Mouse (Mus musculus): ENCODE data around the gene Tbc1d8.

Gene Tbc1d8

DNA sequence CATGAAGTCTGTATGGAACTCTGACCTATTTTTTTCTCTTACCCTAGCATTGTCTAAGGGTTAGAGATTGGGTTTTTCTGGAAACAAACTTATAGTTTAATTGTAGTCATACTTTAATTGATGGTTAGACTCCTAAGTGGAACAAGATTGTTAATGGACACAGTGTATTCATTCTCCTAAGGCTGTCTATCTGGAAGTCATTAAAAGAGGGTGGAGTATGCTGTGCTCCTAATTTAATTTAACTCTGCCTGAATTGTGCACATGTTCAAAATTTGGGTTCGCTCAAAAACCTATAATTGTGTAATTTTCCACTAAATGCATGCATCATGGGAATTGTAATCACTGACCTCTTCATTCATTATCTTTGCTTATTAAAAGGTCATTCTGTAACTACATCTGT, 113.0 kb downstream of the Tbc1d8 start:
- DNase-seq (ENCODE audit: low spot score in 2 of 2), result no peak

DNA sequence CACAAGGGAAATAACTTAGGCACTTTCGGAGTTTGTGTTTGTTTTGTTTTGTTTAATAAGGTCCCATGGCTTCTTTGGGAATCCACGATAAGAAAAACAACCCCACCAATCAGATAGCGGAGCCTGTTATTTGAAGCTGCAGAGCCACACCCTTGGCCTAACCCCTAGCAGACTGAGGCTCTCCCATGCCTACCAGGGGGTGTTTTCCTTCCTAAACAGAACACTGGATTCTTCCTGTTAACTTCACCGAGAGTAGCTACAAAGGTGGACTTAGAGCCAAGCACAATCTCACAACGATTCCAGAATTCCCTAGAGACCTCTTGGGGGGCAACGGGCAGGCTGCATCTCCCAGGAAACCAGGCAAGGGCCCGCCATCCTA, 116.1 kb downstream of the Tbc1d8 start:
- DNase-seq (ENCODE audit: low spot score in 2 of 2), result no peak

DNA sequence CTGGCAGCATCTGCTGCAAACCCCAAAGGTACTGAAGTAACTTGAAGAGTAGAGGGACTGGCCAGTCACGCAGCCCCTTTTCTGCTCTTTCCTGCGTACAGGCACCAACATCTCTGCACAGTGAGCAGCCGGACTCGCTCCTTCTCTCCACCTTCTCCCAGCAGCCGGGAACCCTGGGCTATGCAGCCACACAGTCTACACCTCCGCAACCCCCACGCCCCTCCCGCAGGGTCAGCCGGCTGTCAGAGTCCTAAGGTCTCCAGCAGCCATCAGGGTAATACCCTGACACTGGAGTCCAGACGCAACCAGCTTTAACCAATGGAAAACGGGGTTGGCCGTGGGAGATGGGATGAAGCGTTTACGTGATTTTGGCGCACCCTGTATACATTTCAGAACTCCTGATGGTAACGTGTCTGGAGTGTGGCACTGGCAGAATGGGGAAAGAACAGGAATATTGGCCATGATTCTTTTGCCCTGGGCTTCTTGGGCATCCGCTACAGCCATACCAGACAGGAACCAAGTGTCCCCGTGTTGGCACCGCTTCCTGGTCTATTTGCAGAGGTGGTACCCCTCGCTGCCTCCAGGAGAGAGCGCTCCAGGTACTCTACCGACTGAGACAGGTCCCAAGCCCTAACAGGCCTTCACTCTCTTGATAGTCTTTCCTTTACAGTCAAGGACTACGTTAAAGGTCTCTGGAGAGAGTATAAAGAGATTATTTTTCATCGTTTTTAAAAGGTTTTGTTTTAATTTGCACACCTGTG, 116.6 kb downstream of the Tbc1d8 start:
- no peak for DNase-seq (ENCODE audit: low spot score in 2 of 2)

DNA sequence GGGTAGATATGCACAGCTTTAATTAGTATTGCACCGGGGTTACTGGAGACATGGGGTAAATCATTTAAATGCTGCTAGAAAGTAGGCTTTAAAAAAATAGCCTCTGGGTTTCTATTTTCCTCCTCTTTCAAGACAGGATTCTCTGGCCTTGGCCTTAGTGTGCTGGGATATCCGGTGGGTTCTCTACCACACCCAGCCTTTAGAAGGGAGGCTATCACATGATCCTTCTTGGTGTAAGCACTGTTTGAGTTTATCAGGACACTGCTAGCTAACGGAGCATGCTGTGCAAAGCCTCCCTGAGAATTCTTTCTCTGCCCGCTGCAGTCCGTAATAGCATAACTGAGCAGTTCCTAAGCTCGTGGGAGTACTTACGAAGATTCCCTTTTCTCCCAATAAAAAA, 129.1 kb downstream of the Tbc1d8 start:
- no peak for DNase-seq (ENCODE audit: low spot score in 2 of 2)

DNA sequence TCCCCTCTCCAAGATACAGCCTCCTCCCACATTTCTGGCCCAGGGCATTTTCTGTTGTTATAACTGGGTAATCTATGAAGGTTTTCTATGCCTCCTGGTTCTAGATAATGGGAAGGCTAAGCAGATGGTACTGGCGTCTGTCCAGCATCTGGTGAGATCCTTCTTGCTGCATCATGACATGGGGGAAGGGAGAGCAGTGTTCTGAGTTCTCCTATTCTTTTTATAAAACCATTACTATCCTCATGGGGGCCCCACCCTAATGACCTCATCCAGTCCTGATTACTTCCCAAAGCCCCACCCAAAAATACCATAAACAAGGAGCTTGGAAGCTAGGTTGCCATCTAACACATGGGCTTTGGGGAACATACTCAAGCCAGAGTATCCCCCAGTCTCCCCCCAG, 129.6 kb downstream of the Tbc1d8 start:
- DNase-seq (ENCODE audit: low spot score in 2 of 2), result peak in 1 of 2 experiments; percentile 28

DNA sequence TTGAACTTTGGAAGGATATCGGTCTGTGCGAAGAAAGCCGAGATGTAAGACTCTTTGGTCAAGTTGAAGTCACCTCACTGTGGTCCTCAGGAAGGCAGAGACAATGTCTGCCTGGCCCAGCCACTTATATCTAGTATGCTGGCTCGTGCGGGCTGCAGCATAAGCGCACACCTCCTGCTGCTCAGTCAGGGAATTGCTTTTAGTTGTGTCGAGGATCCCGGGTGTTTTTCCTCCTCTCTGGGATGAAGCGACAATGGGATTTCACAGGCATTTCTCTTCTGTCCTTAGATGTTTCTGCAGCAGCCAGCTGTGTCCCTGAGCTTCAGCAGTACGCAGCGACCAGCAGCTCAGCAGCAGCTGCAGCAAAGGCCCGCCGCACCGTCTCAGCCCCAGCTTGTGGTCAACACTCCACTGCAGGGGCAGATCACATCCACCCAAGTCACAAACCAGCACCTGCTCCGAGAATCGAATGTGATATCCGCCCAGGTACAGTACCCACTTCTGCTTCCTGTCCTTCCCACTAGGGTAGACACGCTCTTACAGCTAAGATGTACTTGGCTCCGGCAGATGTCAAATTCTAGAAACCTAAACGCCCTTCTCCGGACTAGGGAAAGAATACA, 133.5 kb downstream of the Tbc1d8 start:
- no peak for DNase-seq (ENCODE audit: low spot score in 2 of 2)

DNA sequence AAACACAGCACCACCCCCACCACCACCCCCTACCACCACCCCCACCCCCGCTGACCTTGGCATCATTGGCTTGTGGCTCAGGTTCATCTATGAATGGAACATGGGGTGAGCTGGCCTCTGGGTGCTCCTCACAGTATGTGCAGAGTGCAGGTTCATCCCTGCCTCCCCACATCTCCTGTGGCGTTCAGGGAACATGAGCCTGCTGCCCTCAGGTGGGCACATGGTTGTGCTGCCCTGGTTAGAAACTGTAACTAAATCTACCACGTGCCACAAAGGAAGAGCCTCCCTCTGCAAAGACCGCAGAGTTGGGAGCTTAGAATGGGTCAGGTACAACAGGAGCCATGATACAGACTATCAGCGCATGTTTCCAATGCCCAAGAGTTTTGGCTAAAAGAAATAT, 135.3 kb downstream of the Tbc1d8 start:
- no peak for DNase-seq (ENCODE audit: low spot score in 2 of 2)

DNA sequence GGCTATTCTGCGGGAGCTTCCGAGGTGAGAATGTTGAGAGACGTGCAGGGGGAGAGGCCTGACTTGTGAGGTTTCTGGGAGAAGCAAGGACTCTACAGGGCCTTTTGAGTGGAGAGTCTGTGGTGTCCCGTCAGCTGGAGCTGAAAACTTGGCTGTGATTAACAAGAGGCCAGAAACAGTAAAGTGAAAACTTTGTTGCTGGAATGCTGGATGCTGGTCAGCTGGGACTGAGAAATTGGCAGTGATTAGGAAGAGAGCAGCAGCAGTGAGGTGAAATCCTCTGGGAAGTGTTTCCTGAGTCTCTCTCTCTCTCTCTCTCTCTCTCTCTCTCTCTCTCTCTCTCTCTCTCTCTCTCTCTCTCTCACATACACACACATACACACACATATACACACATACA, 136.7 kb downstream of the Tbc1d8 start:
- no peak for DNase-seq (ENCODE audit: low spot score in 2 of 2)

DNA sequence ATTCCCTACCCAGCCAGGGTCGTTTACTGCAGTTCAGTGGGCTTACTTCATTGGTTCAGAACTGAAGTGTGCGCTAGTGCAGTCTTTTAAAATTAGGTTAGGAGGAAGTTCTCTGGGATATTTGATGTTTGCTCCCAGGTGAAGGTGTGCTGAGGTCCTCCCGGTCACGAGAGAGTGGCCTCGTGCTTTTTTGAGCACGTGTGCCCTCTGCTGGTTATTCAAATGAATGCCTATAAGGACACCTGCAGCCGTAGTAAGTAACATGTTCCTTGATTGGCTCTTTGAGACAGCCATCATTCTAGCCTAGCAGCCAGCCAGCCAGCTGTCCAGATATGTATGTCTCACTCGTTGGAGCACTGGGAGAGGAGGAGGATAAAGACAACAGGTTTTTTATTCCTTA, 137.9 kb downstream of the Tbc1d8 start:
- DNase-seq (ENCODE audit: low spot score in 2 of 2), result peak in 1 of 2 experiments; percentile 45

DNA sequence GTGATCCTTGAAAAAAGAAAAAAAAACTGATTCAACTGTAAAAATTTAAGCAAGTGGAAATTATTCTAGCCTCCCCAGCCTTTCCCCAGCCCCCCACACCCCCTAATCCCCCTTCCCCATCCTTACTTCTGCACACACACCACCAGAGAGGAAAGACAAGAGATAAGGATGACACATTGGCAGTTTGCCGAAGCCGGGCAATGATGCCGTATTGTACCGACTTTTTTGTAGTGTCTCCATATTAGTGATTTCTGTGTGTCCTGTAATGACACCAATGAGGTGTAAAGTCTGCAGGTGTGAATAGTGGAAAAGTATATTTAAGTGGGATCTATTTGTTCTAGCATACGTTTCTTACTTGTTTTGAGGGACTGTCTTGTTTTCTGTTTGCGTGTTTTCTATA, 138.4 kb downstream of the Tbc1d8 start:
- no peak for DNase-seq (ENCODE audit: low spot score in 2 of 2)

DNA sequence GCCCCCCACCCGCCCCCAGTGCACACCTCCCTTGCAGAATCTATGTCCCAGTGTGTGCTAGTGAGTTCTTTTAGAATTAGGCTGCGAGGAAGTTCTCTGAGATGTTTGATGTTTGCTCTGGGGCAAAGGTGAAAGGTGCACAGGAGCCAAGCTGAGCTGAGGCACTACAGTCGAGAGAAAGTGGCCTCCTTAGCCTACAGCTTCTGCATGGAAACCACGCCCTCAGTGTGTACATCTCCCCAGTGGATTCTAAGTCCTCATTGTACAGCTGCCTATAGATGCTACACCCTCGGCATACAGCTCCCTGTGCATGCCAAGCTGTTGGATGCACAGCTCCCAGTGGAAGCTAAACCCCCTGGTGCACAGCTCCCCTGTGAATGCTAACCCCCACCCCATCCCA, 139.1 kb downstream of the Tbc1d8 start:
- DNase-seq (ENCODE audit: low spot score in 2 of 2), result no peak

DNA sequence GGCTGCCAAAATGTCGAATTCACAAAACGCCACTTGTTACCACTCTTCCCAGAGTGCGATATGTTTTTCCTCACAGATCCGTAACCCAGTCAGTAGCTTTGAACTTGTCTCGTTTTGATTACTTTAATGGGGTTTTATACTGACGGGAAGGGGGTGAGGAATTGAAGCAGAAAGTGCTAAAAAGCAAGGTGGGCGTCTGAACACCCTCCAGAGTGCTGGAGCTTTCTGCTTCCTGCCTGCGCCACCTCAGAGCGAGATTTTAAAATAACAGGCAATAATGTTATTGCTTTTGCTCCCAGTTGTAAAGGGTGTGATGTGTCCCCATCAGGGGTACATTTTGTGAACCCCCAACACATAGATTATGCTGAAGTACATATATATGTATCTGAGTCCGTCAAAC, 139.7 kb downstream of the Tbc1d8 start:
- DNase-seq (ENCODE audit: low spot score in 2 of 2), result no peak

DNA sequence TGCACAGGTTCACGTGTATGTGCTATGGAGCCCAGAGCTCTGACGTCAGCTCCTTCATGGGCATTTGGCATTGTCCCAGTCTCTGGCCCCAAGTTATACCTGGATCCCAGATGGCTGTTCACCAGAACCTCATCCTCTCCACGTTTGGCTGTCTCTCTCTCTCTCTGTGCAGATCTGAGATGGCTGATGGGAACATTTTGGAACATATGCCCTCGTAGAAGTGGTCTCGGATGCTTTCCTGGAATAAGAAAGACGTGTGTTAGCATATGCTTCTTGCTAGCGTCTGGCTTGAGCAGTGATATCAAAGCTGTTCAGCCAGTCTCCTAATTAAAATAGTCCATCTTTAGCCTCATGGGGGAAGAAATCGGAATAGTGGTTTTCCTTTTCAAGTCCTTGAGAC, 141.8 kb downstream of the Tbc1d8 start:
- no peak for DNase-seq (ENCODE audit: low spot score in 2 of 2)

DNA sequence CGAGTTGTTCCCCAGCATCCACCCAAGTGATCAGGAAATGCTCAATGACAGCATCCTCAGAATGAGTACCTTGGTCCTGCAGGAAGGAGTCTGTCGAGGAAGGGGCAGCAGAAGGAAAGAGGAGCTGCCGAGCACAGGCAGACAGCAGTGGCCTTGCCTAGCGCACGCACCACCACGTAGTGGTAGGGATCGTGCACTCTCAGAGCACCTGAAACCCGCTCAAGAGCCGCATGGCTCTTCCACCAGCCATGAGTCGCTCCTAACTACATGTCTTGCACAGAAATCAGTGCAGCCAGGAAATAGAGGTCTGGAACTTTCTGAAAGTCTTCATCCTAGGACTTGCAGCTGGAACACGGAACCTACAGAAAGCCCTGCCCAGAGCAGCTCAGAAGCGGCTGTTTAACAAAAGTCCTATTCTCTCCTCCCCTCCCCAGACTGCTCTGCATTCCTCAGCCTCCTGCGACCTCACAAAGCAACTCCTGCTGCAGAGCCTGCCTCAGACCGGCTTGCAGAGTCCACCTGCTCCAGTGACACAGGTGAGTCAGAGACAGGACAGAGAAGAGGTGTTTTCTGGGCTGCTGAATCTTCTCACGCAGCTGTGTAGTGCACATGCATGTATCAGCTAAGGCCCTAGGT, 142.9 kb downstream of the Tbc1d8 start:
- DNase-seq (ENCODE audit: low spot score in 2 of 2), result no peak

DNA sequence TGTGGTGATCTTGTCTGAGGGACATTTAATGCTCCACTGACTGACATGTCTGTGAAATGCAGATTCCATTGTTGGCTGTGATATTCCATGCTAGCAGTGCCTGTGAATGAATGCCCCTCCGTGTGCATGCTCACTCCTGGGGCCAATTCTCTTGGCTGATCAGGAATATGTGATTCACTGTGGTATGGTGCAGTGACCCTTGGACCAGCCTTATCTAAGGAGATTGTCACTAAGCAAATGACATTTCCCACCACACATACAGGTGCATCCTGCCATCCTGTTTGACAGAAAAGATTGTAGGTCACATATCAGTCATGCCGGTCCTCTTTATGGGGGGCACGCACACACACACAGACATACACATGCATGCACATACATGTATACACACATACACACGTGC, 146.1 kb downstream of the Tbc1d8 start:
- DNase-seq (ENCODE audit: low spot score in 2 of 2), result no peak

DNA sequence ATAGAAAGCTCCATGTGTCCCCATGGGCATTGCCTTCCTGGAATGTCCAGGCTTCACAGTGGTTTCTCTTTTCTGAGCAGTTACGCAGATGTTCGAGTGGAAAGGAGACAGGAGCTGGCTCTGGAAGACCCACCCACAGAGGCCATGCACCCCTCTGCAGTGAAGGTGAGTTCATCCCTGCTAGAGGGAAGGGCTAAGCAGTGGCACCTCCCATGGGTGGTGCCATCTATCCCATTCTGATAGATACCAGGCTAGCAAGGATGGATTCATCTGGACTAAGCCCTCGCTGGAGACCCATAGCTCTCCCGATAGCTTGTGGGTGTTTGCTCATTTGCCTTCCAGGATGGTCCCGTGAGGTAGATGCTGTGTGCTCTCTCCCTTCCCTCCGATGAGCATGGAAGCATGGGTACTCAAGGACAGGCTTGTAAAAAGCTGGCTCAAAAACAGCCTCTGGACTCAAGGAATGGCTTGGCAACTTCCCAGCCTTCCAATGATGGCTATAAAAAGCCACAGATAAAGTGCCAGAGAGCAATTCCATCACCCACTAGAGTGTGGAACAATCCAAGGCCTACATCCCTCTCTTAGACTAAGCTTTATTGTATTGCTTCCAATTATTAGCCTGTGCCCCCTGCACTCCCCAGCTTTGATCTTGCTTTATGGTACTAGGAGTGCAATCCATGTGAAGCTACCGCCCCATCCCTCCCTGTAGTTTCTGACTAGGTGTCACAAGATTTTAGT, 147.5 kb downstream of the Tbc1d8 start:
- DNase-seq (ENCODE audit: low spot score in 2 of 2), result no peak

DNA sequence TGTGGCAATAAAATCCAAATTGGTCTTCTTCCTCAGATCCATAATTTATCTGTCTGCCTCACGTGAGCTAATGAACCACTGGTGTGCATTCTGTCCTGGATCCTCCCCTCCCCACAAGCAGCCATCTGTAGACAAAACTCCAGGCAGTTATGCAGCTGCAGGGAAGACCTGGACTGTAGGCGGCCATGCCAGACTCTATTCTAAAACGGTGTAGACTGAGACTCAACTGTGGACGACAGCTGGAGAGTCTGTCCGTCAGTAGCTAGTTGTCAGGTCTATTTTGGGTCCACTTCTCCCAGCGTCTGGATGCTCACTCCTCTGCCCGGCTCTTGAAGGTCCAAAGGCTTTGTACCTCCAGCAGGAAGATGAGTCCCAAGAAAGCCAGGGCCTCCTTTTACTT, 151.0 kb downstream of the Tbc1d8 start:
- DNase-seq (ENCODE audit: low spot score in 2 of 2), result no peak

DNA sequence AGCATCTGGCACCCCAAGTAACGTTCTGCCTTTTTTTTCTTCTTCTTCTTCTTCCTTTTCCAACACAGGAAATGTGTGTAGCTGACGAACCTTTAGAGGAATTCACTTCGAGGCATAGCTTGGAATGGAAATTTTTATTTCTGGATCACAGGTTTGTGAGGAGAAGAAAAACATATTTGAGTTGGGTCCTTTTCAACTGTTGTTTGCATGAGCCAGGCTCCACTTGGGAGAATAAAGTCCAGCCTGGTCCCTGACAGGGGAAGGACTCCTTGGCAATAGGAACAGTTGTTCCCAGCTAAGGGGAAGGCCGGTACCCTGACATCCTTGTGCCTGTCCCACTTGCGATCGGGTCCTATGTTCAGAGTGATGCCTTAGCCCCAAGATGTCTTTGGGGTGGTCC, 153.3 kb downstream of the Tbc1d8 start:
- DNase-seq (ENCODE audit: low spot score in 2 of 2), result no peak

DNA sequence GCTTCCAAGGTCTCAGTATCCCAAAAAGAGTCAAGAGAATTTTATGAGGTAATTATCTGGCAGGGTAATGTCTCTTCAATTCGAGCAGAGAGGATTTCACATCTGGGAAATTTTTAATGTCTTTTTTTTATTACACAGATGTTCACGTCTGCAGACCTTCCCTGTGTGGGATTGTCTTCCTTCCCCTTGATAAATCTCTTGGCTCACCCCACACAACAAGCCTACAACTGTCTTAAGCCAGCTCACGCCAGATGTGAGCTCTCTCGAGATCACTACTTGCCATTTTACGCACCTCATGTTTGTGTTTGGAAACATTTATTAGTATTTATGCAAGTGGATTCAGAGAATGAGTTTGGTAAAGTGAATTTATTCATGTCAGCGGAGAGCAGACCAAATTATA, 156.6 kb downstream of the Tbc1d8 start:
- DNase-seq (ENCODE audit: low spot score in 2 of 2), result no peak

Data from cerebellum, postnatal 4 days (tissue).